Mouse (Mus musculus): ENCODE data around the gene Tekt3. TPM values are rescaled to one million over a fixed set of nuclear protein-coding genes. Genes with fewer than 3 reads are reported as not detected.

The Tekt3 gene
- not detected for polyA plus RNA-seq (2017; shearing (Covaris generic))

GRCm38 (mm10) chr11:63061446-63061845 is at the start of gene Tekt3:
TSS of gene Tekt3 (plus strand) at chr11:63061654.

DNA sequence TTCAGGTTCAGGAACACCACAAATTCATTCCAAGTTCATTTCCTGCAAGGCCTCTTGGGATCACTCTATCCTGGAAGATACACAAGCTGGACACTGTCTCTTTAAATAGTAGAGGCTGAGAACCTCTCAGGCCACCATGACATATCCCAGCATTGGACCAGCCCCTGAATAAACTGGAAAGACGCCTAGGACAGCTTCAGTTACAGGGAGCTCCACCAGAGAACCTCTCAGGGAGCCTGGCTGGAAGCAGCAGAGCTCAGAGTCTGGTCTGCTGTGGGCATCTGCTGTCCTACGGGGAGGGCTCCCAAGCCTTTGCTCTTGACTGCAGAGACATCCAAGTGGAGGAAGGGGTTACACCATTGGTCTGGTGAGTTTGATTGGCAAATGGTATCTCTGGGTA is 67.3 kb downstream of the Tekt3 start, which contains the start of gene Pmp22:
Gene Pmp22, plus strand, starts transcription at position 199 of the 400 bp plus-strand sequence.

Other genes with a start within 250 kb of the Tekt3 start
- gene Trim16, start 241.4 kb upstream of the Tekt3 start, polyA plus RNA-seq (2017; shearing (Covaris generic)) = 3.8 TPM
- 5.2 TPM for gene Fbxw10, start 214.6 kb upstream of the Tekt3 start, polyA plus RNA-seq (2017; shearing (Covaris generic))
- 53.5 TPM for gene Tvp23b, start 182.2 kb upstream of the Tekt3 start, polyA plus RNA-seq (2017; shearing (Covaris generic))
- gene Cdrt4, start 110.5 kb upstream of the Tekt3 start, polyA plus RNA-seq (2017; shearing (Covaris generic)) = not detected
- not detected for gene Pmp22, start 67.3 kb downstream of the Tekt3 start, polyA plus RNA-seq (2017; shearing (Covaris generic))